Mouse (Mus musculus) neutrophil, adult 59 days (primary cell): Measurements from ENCODE around the gene Dusp16. TPM values are rescaled to one million over a fixed set of nuclear protein-coding genes. Genes with fewer than 3 reads are reported as not detected.

ENCODE experiments used
- total RNA-seq, 2 experiments: library from RNA; stranded (reverse); gene quantifications; 1 replicate in 1 of 2; 2 replicates in 1 of 2; pipeline ENCODE4 v1.2.4; 2023

Gene Dusp16
- 1 to 10 TPM; 2.1 to 2.2 TPM for total RNA-seq

GRCm38 (mm10) chr6:134792141-134793045 lies at the start of gene Dusp16:
Dusp16 (minus strand) TSS chr6:134792625.

GRCm38 (mm10) chr6:134829786-134830700 lies 37.6 kb upstream of the Dusp16 start, which contains the start of gene Crebl2:
Crebl2 (plus strand) TSS chr6:134830154.

Other genes starting within 250 kb of the Dusp16 start
- gene Lrp6, start 225.7 kb downstream of the Dusp16 start, total RNA-seq: 10 to 100 TPM; 13.8 to 15.8 TPM
- 1 to 10 TPM in 1 of 2 experiments, under 1 TPM in 1; 0.87 to 1.1 TPM for gene Mansc1, start 160.1 kb downstream of the Dusp16 start, total RNA-seq
- gene Borcs5, start 153.1 kb downstream of the Dusp16 start, total RNA-seq: 10 to 100 TPM in 1 of 2 experiments, 1 to 10 TPM in 1; 9.3 to 13.4 TPM
- gene Crebl2, start 37.5 kb upstream of the Dusp16 start, total RNA-seq: 1 to 10 TPM; 7.3 to 8.3 TPM
- 1 to 10 TPM; 5.1 TPM for gene Gpr19, start 106.0 kb upstream of the Dusp16 start, total RNA-seq
- gene Cdkn1b, start 127.8 kb upstream of the Dusp16 start, total RNA-seq: 10 to 100 TPM; 86.9 to 90.3 TPM
- under 1 TPM; 0.57 to 0.71 TPM for gene Apold1, start 189.1 kb upstream of the Dusp16 start, total RNA-seq
- gene Ddx47, start 219.0 kb upstream of the Dusp16 start, total RNA-seq: 10 to 100 TPM; 53.5 to 61.1 TPM